Mouse (Mus musculus) frontal cortex, postnatal 36 days (tissue): Measurements from ENCODE around the gene Fdxacb1.

Experiments
- DNase-seq, 2 experiments: peaks; one replicate each; pipeline ENCODE4 v3.0.0; 2022; ENCODE audit warnings: low spot score in 2 of 2

Gene Fdxacb1

GRCm38 (mm10) chr9:50768107-50769002, at the start of gene Fdxacb1:
Fdxacb1 (plus strand) TSS chr9:50768236.
- peak; percentile 99 for DNase-seq

- DNase-seq, result no peak
These were observed 49.2 kb upstream of the Fdxacb1 start for GRCm38 (mm10) chr9:50718878-50719277.

GRCm38 (mm10) chr9:50721061-50721460, 47.0 kb upstream of the Fdxacb1 start:
- DNase-seq, result no peak

- no peak for DNase-seq
These were observed 45.6 kb upstream of the Fdxacb1 start for GRCm38 (mm10) chr9:50722451-50722911.

- peak in 1 of 2 experiments; percentile 57 for DNase-seq
These were observed 44.6 kb upstream of the Fdxacb1 start for GRCm38 (mm10) chr9:50723406-50723805.

- no peak for DNase-seq
These were observed 43.9 kb upstream of the Fdxacb1 start for GRCm38 (mm10) chr9:50724147-50724546.

GRCm38 (mm10) chr9:50724661-50725330, 43.2 kb upstream of the Fdxacb1 start:
- DNase-seq, result no peak

- no peak for DNase-seq
These were observed 42.0 kb upstream of the Fdxacb1 start for GRCm38 (mm10) chr9:50725921-50726590.

GRCm38 (mm10) chr9:50727171-50727924, 40.7 kb upstream of the Fdxacb1 start:
- DNase-seq, result peak; percentile 75

GRCm38 (mm10) chr9:50727925-50728651, 39.9 kb upstream of the Fdxacb1 start:
- DNase-seq, result peak; percentile 79 to 92

- no peak for DNase-seq
These were observed 38.4 kb upstream of the Fdxacb1 start for GRCm38 (mm10) chr9:50729600-50729999.

- DNase-seq, result no peak
These were observed 35.5 kb upstream of the Fdxacb1 start for GRCm38 (mm10) chr9:50732560-50732959.

GRCm38 (mm10) chr9:50734989-50735388, 33.0 kb upstream of the Fdxacb1 start:
- DNase-seq, result peak in 1 of 2 experiments; percentile 55

- DNase-seq, result peak; percentile 89 to 91
These were observed 28.8 kb upstream of the Fdxacb1 start, which contains the start of gene Dixdc1 for GRCm38 (mm10) chr9:50738914-50739870. Dixdc1 (minus strand) TSS chr9:50739517.

GRCm38 (mm10) chr9:50740867-50741784, 26.9 kb upstream of the Fdxacb1 start:
- DNase-seq, result peak in 1 of 2 experiments; percentile 42

GRCm38 (mm10) chr9:50742261-50742660, 25.8 kb upstream of the Fdxacb1 start:
- peak in 1 of 2 experiments; percentile 28 for DNase-seq

- DNase-seq, result no peak
These were observed 25.3 kb upstream of the Fdxacb1 start for GRCm38 (mm10) chr9:50742744-50743143.

- no peak for DNase-seq
These were observed 22.2 kb upstream of the Fdxacb1 start for GRCm38 (mm10) chr9:50745806-50746205.
